Mouse (Mus musculus): ENCODE measurements at regions not wholly inside any gene's neighbourhood (a gene's known extent, or its start where the extent isn't known, plus 50 kb on each side); places are given as distances from the start of the nearest gene placed in this dataset.

- peak; percentile 58 for DNase-seq (ENCODE audit: low read depth, low spot score)
- Histone ChIP-seq H3K79me2 (ENCODE audit: control insufficient read depth, insufficient read depth, low read length, poor library complexity) (no peaks in the 10 kb centered on the region), H3K27ac (ENCODE audit: control insufficient read depth, low read depth, low read length) (no peak overlapping the region), H3K9ac (ENCODE audit: control insufficient read depth, low read depth, low read length, poor library complexity, severe bottlenecking) (no peak overlapping the region), H3K36me3 (ENCODE audit: control insufficient read depth in 1 of 2, insufficient read depth in 2 of 2, low read length in 2 of 2) (no peaks in the 10 kb centered on the region), H3K4me1 (ENCODE audit: control insufficient read depth in 1 of 2, insufficient read depth in 2 of 2, low read length in 2 of 2) (no peaks in the 10 kb centered on the region), H3K9me3 (replicated peaks; ENCODE audit: insufficient read depth, low read length) (no peaks in the 10 kb centered on the region), H3K4me3 (ENCODE audit: control insufficient read depth in 1 of 2, insufficient read depth in 1 of 2, low read depth in 2 of 2, low read length in 2 of 2) (no peak overlapping the region), H3K27me3 (ENCODE audit: control insufficient read depth in 1 of 2, insufficient read depth in 2 of 2, low read length in 2 of 2) (no peaks in the 10 kb centered on the region)
- no peak for TF ChIP-seq GATA1 (IDR thresholded peaks at IDR 0.05; ENCODE audit: low read depth, low read length)
- no peak for TF ChIP-seq SIN3A (IDR thresholded peaks at IDR 0.05; ENCODE audit: low read length)
- TF ChIP-seq SMC3 (IDR thresholded peaks at IDR 0.05; ENCODE audit: low read depth, low read length): peak; percentile 68
- TF ChIP-seq RAD21 (IDR thresholded peaks at IDR 0.05; ENCODE audit: low read depth, low read length): peak; percentile 62
- no peak for TF ChIP-seq MAFK (IDR thresholded peaks at IDR 0.05; ENCODE audit: borderline replicate concordance, low read depth, low read length)
- TF ChIP-seq NRF1 (IDR thresholded peaks at IDR 0.05; ENCODE audit: insufficient read depth, low read depth, low read length, poor library complexity, severe bottlenecking): no peak
- TF ChIP-seq ZC3H11A (IDR thresholded peaks at IDR 0.05; ENCODE audit: low read depth, low read length): peak; percentile 44
- TF ChIP-seq EP300 (IDR thresholded peaks at IDR 0.05; ENCODE audit: low read depth in 1 of 2, low read length in 2 of 2): no peak
- TF ChIP-seq MYC (IDR thresholded peaks at IDR 0.05; ENCODE audit: low read depth, low read length): no peak
- peak; percentile 55 to 62 (median 56) for TF ChIP-seq CTCF (IDR thresholded peaks at IDR 0.05 in 2 of 3, conservative IDR thresholded peaks at IDR 0.05 in 1 of 3; ENCODE audit: control insufficient read depth in 1 of 3, insufficient read depth in 1 of 3, low read depth in 2 of 3, low read length in 3 of 3, poor library complexity in 1 of 3, severe bottlenecking in 1 of 3)
- no peak for TF ChIP-seq USF1 (IDR thresholded peaks at IDR 0.05; ENCODE audit: low read depth, low read length)
Measured at GRCm38 (mm10) chr5:41044465-41044864, 663.5 kb downstream of the Rab28 start.

- Histone ChIP-seq H3K79me2 (ENCODE audit: control insufficient read depth, insufficient read depth, low read length, poor library complexity) (no peaks in the 10 kb centered on the region), H3K9ac (ENCODE audit: control insufficient read depth, low read depth, low read length, poor library complexity, severe bottlenecking) (no peak overlapping the region), H3K27ac (ENCODE audit: control insufficient read depth, low read depth, low read length) (no peak overlapping the region), H3K9me3 (replicated peaks; ENCODE audit: insufficient read depth, low read length) (no peaks in the 10 kb centered on the region), H3K36me3 (ENCODE audit: control insufficient read depth in 1 of 2, insufficient read depth in 2 of 2, low read length in 2 of 2) (no peaks in the 10 kb centered on the region), H3K4me3 (ENCODE audit: control insufficient read depth in 1 of 2, insufficient read depth in 1 of 2, low read depth in 2 of 2, low read length in 2 of 2) (no peak overlapping the region), H3K27me3 (ENCODE audit: control insufficient read depth in 1 of 2, insufficient read depth in 2 of 2, low read length in 2 of 2) (no peaks in the 10 kb centered on the region), H3K4me1 (ENCODE audit: control insufficient read depth in 1 of 2, insufficient read depth in 2 of 2, low read length in 2 of 2) (no peaks in the 10 kb centered on the region)
- no peak for TF ChIP-seq USF2 (IDR thresholded peaks at IDR 0.05; ENCODE audit: borderline replicate concordance in 1 of 2, insufficient read depth in 1 of 2, low read depth in 1 of 2, low read length in 2 of 2)
- no peak for TF ChIP-seq ZC3H11A (IDR thresholded peaks at IDR 0.05; ENCODE audit: low read depth, low read length)
- no peak for TF ChIP-seq KAT2A (conservative IDR thresholded peaks at IDR 0.05; ENCODE audit: low read depth, low read length)
- no peak for TF ChIP-seq MAFK (IDR thresholded peaks at IDR 0.05; ENCODE audit: borderline replicate concordance, low read depth, low read length)
- no peak for TF ChIP-seq NELFE (IDR thresholded peaks at IDR 0.05; ENCODE audit: low read depth, low read length)
- TF ChIP-seq POLR2AphosphoS2 (IDR thresholded peaks at IDR 0.05; ENCODE audit: low read length): no peak
- no peak for TF ChIP-seq SIN3A (IDR thresholded peaks at IDR 0.05; ENCODE audit: low read length)
- no peak for TF ChIP-seq E2F4 (IDR thresholded peaks at IDR 0.05; ENCODE audit: borderline replicate concordance, low read depth, low read length)
- TF ChIP-seq CHD1 (IDR thresholded peaks at IDR 0.05; ENCODE audit: low read depth, low read length): no peak
- TF ChIP-seq HCFC1 (IDR thresholded peaks at IDR 0.05; ENCODE audit: low read depth, low read length): no peak
- TF ChIP-seq CHD2 (IDR thresholded peaks at IDR 0.05; ENCODE audit: low read length): no peak
- no peak for TF ChIP-seq BHLHE40 (IDR thresholded peaks at IDR 0.05; ENCODE audit: borderline replicate concordance, low read depth, low read length)
- no peak for TF ChIP-seq MAZ (IDR thresholded peaks at IDR 0.05; ENCODE audit: low read depth, low read length)
- TF ChIP-seq JUND (IDR thresholded peaks at IDR 0.05; ENCODE audit: low read depth, low read length): no peak
- TF ChIP-seq GATA1 (IDR thresholded peaks at IDR 0.05; ENCODE audit: low read depth, low read length): no peak
- TF ChIP-seq MAX (IDR thresholded peaks at IDR 0.05; ENCODE audit: low read length): no peak
- no peak for TF ChIP-seq MYB (IDR thresholded peaks at IDR 0.05; ENCODE audit: low read depth, low read length)
- TF ChIP-seq RCOR1 (IDR thresholded peaks at IDR 0.05; ENCODE audit: low read depth, low read length): no peak
- TF ChIP-seq EP300 (IDR thresholded peaks at IDR 0.05; ENCODE audit: low read depth in 1 of 2, low read length in 2 of 2): no peak
- DNase-seq (ENCODE audit: low read depth, low spot score): no peak
Measured at GRCm38 (mm10) chr5:41038790-41039189, 669.2 kb downstream of the Rab28 start.

Data from MEL (cell line).